Mouse (Mus musculus) forebrain, embryonic 16.5 days (tissue): ENCODE data around the gene Hjurp. TPM values are rescaled to one million over a fixed set of nuclear protein-coding genes. Genes with fewer than 3 reads are reported as not detected.

ENCODE experiments used
- ATAC-seq: fragments of 200-750 bp; cut with Nextera tagmentation; 2 replicates; pipeline ENCODE4 v1.8.0; 2017; ENCODE audit warnings: mild to moderate bottlenecking, moderate library complexity
- H3K27ac ChIP-seq: fragments of 300-500 bp; sonication (generic); 2 replicates; pipeline ENCODE4 v1.5.1; 2014; ENCODE audit warnings: low read length, control low read depth
- H3K27me3 ChIP-seq: fragments of 300-500 bp; sonication (generic); replicated peaks from 2 replicates; pipeline ENCODE4 v1.6.1; 2014; ENCODE audit warnings: low read length; ENCODE audit not compliant: control insufficient read depth, insufficient read depth
- H3K36me3 ChIP-seq: fragments of 300-500 bp; sonication (generic); 2 replicates; pipeline ENCODE4 v1.6.1; 2014; ENCODE audit not compliant: control insufficient read depth, insufficient read depth
- H3K4me1 ChIP-seq: fragments of 300-500 bp; sonication (generic); replicated peaks from 2 replicates; pipeline ENCODE4 v1.6.1; 2014; ENCODE audit warnings: low read length; ENCODE audit not compliant: control insufficient read depth, insufficient read depth
- H3K4me2 ChIP-seq: fragments of 300-500 bp; sonication (generic); 2 replicates; pipeline ENCODE4 v1.6.1; 2014; ENCODE audit warnings: mild to moderate bottlenecking, low read length, control low read depth
- H3K4me3 ChIP-seq: fragments of 300-500 bp; sonication (generic); replicated peaks from 2 replicates; pipeline ENCODE4 v1.5.1; 2014; ENCODE audit warnings: mild to moderate bottlenecking, low read length, control low read depth
- H3K9ac ChIP-seq: fragments of 300-500 bp; sonication (generic); replicated peaks from 2 replicates; pipeline ENCODE4 v1.6.1; 2014; ENCODE audit warnings: low read depth, low read length, control low read depth
- H3K9me3 ChIP-seq: fragments of 300-500 bp; sonication (generic); 2 replicates; pipeline ENCODE4 v1.6.1; 2016; ENCODE audit warnings: low read length; ENCODE audit not compliant: control insufficient read depth
- WGBS: fragments of 180-500 bp; shearing (Covaris S2); extraction: QIAGEN DNeasy Blood & Tissue Kit; methylation state at CpG from one replicate; pipeline ENCODE4 v1.1.7; 2014; 5-methylcytosine and 5-hydroxymethylcytosine counted together
- polyA plus RNA-seq: library from polyadenylated mRNA; unstranded; fragments of >200 nt; fragmentation: Nextera tagmentation; extraction: Ambion mirVana; gene quantifications from 2 replicates; pipeline ENCODE4 v1.2.1, GENCODE M21; 2015

Gene Hjurp
- polyA plus RNA-seq, 1 experiment from 2014 or later: 121 TPM

- ATAC-seq: 0 out of 2 replicates have a peak, but pooled peaks have one; percentile 3
- Histone ChIP-seq H3K27ac (no peak overlapping the region), H3K9ac (no peak overlapping the region), H3K4me2 (no peak overlapping the region), H3K4me1 (no peaks in the 10 kb centered on the region), H3K9me3 (peaks cover 25% of the 10 kb centered on the region), H3K4me3 (no peak overlapping the region), H3K36me3 (peaks cover 37% of the 10 kb centered on the region), H3K27me3 (no peaks in the 10 kb centered on the region)
- WGBS: 80% methylated on average over 8 of the region's 8 CpGs
These were observed 18.4 kb downstream of the Hjurp start for GRCm38 (mm10) chr1:88258881-88259642.

GRCm38 (mm10) chr1:88258361-88258760 is 19.1 kb downstream of the Hjurp start:
- ATAC-seq: no peak
- no peak overlapping the region for H3K4me2 ChIP-seq
- H3K9me3 ChIP-seq: peaks cover 30% of the 10 kb centered on the region
- H3K27ac ChIP-seq: no peak overlapping the region
- H3K4me1 ChIP-seq: no peaks in the 10 kb centered on the region
- no peaks in the 10 kb centered on the region for H3K27me3 ChIP-seq
- H3K36me3 ChIP-seq: peaks cover 30% of the 10 kb centered on the region
- no peak overlapping the region for H3K9ac ChIP-seq
- H3K4me3 ChIP-seq: no peak overlapping the region
- WGBS: 74% methylated on average over 6 of the region's 6 CpGs

- peaks cover 23% of the 10 kb centered on the region for H3K36me3 ChIP-seq
- H3K9ac ChIP-seq: no peak overlapping the region
- no peak overlapping the region for H3K4me2 ChIP-seq
- no peak for ATAC-seq
- H3K4me1 ChIP-seq: no peaks in the 10 kb centered on the region
- no peak overlapping the region for H3K4me3 ChIP-seq
- H3K27me3 ChIP-seq: no peaks in the 10 kb centered on the region
- H3K27ac ChIP-seq: no peak overlapping the region
- WGBS: 77% methylated on average over 6 of the region's 6 CpGs
- H3K9me3 ChIP-seq: peaks cover 34% of the 10 kb centered on the region
These were observed 19.8 kb downstream of the Hjurp start for GRCm38 (mm10) chr1:88257681-88258080.

GRCm38 (mm10) chr1:88256886-88257663 is 20.4 kb downstream of the Hjurp start:
- 84% methylated on average over 10 of the region's 10 CpGs for WGBS
- Histone ChIP-seq H3K9me3 (peaks cover 40% of the 10 kb centered on the region), H3K36me3 (peaks cover 17% of the 10 kb centered on the region), H3K27ac (no peak overlapping the region), H3K9ac (no peak overlapping the region), H3K4me1 (no peaks in the 10 kb centered on the region), H3K4me3 (no peak overlapping the region), H3K27me3 (no peaks in the 10 kb centered on the region), H3K4me2 (no peak overlapping the region)
- ATAC-seq: no peak

- no peaks in the 10 kb centered on the region for H3K27me3 ChIP-seq
- H3K36me3 ChIP-seq: peaks cover 8% of the 10 kb centered on the region
- H3K4me3 ChIP-seq: no peak overlapping the region
- no peak overlapping the region for H3K9ac ChIP-seq
- no peak overlapping the region for H3K4me2 ChIP-seq
- 80% methylated on average over 13 of the region's 13 CpGs for WGBS
- H3K4me1 ChIP-seq: no peaks in the 10 kb centered on the region
- H3K27ac ChIP-seq: no peak overlapping the region
- ATAC-seq: no peak
- H3K9me3 ChIP-seq: peaks cover 46% of the 10 kb centered on the region
These were observed 21.3 kb downstream of the Hjurp start for GRCm38 (mm10) chr1:88255989-88256754.

- H3K27me3 ChIP-seq: no peaks in the 10 kb centered on the region
- no peak overlapping the region for H3K4me3 ChIP-seq
- H3K4me1 ChIP-seq: no peaks in the 10 kb centered on the region
- no peak overlapping the region for H3K27ac ChIP-seq
- ATAC-seq: no peak
- WGBS: 58% methylated on average over 2 of the region's 2 CpGs
- H3K9ac ChIP-seq: no peak overlapping the region
- no peak overlapping the region for H3K4me2 ChIP-seq
- peaks cover 53% of the 10 kb centered on the region for H3K9me3 ChIP-seq
- H3K36me3 ChIP-seq: peaks cover 6% of the 10 kb centered on the region
These were observed 22.0 kb downstream of the Hjurp start for GRCm38 (mm10) chr1:88255466-88255857.

- no peaks in the 10 kb centered on the region for H3K27me3 ChIP-seq
- ATAC-seq: no peak
- no peak overlapping the region for H3K27ac ChIP-seq
- no peaks in the 10 kb centered on the region for H3K4me1 ChIP-seq
- 89% methylated on average over 12 of the region's 12 CpGs for WGBS
- peaks cover 59% of the 10 kb centered on the region for H3K9me3 ChIP-seq
- no peak overlapping the region for H3K4me2 ChIP-seq
- no peak overlapping the region for H3K9ac ChIP-seq
- peaks cover under 1% of the 10 kb centered on the region for H3K36me3 ChIP-seq
- H3K4me3 ChIP-seq: no peak overlapping the region
These were observed 22.5 kb downstream of the Hjurp start for GRCm38 (mm10) chr1:88254793-88255465.

GRCm38 (mm10) chr1:88253540-88253939 is 23.9 kb downstream of the Hjurp start:
- Histone ChIP-seq H3K4me2 (no peak overlapping the region), H3K4me3 (no peak overlapping the region), H3K4me1 (no peaks in the 10 kb centered on the region), H3K9me3 (peaks cover 72% of the 10 kb centered on the region), H3K36me3 (no peaks in the 10 kb centered on the region), H3K9ac (no peak overlapping the region), H3K27me3 (no peaks in the 10 kb centered on the region), H3K27ac (no peak overlapping the region)
- WGBS: 71% methylated on average over 6 of the region's 6 CpGs
- no peak for ATAC-seq
